Mouse (Mus musculus) kidney, embryonic 15.5 days (tissue): ENCODE measurements around the gene Aplp1. TPM values are rescaled to one million over a fixed set of nuclear protein-coding genes. Genes with fewer than 3 reads are reported as not detected.
A peak's percentile ranks its signal among the peaks of the same experiment; 100 is the strongest.

Experiments
- ATAC-seq: fragments of 200-750 bp; cut with Nextera tagmentation; replicated peaks from 2 replicates; pipeline ENCODE4 v1.8.0; 2017; ENCODE audit warnings: moderate TSS enrichment; ENCODE audit not compliant: low FRiP score
- H3K27ac ChIP-seq: fragments of 300-500 bp; sonication (generic); 2 replicates; pipeline ENCODE4 v1.5.1; 2015; ENCODE audit warnings: mild to moderate bottlenecking, inconsistent platforms
- H3K27me3 ChIP-seq: fragments of 300-500 bp; sonication (generic); 2 replicates; pipeline ENCODE4 v1.6.1; 2015; ENCODE audit warnings: inconsistent platforms
- H3K36me3 ChIP-seq: fragments of 300-500 bp; sonication (generic); 2 replicates; pipeline ENCODE4 v1.6.1; 2015; ENCODE audit warnings: inconsistent platforms
- H3K4me1 ChIP-seq: fragments of 300-500 bp; sonication (generic); 2 replicates; pipeline ENCODE4 v1.6.1; 2015; ENCODE audit warnings: inconsistent platforms
- H3K4me2 ChIP-seq: fragments of 300-500 bp; sonication (generic); 2 replicates; pipeline ENCODE4 v1.6.1; 2015; ENCODE audit warnings: moderate library complexity, mild to moderate bottlenecking, inconsistent platforms
- H3K4me3 ChIP-seq: fragments of 300-500 bp; sonication (generic); replicated peaks from 2 replicates; pipeline ENCODE4 v1.5.1; 2015; ENCODE audit warnings: mild to moderate bottlenecking, inconsistent platforms
- H3K9ac ChIP-seq: fragments of 300-500 bp; sonication (generic); 2 replicates; pipeline ENCODE4 v1.6.1; 2015; ENCODE audit warnings: mild to moderate bottlenecking, inconsistent platforms
- H3K9me3 ChIP-seq: fragments of 300-500 bp; sonication (generic); replicated peaks from 2 replicates; pipeline ENCODE4 v1.6.1; 2016; ENCODE audit warnings: inconsistent platforms
- WGBS: fragments of 180-500 bp; shearing (Covaris S2); methylation state at CpG from one replicate; pipeline ENCODE4 v1.1.7; 2015; ENCODE audit warnings: mixed read lengths; 5-methylcytosine and 5-hydroxymethylcytosine counted together
- polyA plus RNA-seq: library from polyadenylated mRNA; unstranded; fragments of >200 nt; fragmentation: Nextera tagmentation; extraction: Ambion mirVana; gene quantifications from 2 replicates; pipeline ENCODE4 v1.2.1, GENCODE M21; 2015

Gene Aplp1
- polyA plus RNA-seq, 1 experiment from 2014 or later, result 28.6 TPM

DNA sequence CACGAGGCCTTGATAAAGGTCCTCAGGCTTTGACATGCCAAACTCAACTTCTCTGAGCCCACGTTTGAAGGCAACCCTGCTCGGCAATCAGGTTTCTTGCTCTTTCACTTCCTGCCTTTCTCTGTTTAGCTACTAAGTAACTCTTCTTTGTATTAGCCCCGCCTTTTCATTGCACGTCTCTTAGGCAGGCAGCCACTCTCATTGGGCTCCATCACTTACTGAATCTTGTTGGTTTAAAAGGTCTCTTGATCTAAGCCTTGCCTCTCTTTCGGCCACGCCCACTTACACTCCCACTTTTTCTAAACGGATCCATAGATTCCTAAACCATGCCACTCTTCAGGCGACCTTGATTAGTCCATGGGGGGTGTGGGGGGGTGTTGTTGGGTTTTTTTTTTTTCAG is 1.6 kb downstream of the Aplp1 start:
- Histone ChIP-seq H3K36me3 (no peaks in the 10 kb centered on the region), H3K4me2 (peak overlapping the region; percentile 93), H3K27me3 (peaks cover 43% of the 10 kb centered on the region), H3K9ac (no peak overlapping the region), H3K27ac (no peak overlapping the region), H3K9me3 (peaks cover 6% of the 10 kb centered on the region; the same call in 1 of the 2 replicates), H3K4me3 (peak overlapping the region; percentile 70; the same call in 1 of the 2 replicates), H3K4me1 (peaks cover 34% of the 10 kb centered on the region)
- 23% methylated on average over 9 of the region's 9 CpGs for WGBS
- no peak for ATAC-seq

DNA sequence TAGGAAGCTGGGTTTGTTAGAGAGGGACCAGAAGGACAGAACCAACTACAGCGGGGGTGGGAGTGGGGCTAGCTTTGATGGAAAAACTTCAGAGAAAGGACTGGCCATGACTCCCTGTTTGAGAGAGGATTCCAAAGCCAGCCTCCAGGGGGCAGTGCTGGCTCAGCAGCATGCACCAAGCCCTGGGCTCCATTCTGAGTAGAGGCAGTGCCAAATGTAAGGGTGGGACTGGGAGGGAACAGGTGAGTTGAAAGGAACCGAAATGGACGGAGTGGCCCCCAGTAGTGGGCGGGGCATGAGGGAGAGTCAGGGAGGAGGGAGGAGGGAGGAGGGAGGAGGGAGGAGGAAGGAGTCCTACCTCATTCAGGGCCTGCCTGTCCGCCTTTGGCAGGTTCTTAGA is 4.6 kb downstream of the Aplp1 start:
- no peak overlapping the region for H3K4me3 ChIP-seq
- H3K27me3 ChIP-seq, result peaks cover 50% of the 10 kb centered on the region
- WGBS, result 26% methylated on average over 3 of the region's 5 CpGs
- H3K27ac ChIP-seq, result no peak overlapping the region
- H3K4me2 ChIP-seq, result no peak overlapping the region
- no peak overlapping the region for H3K9ac ChIP-seq
- peaks cover 31% of the 10 kb centered on the region for H3K4me1 ChIP-seq
- H3K9me3 ChIP-seq, result no peaks in the 10 kb centered on the region
- ATAC-seq, result no peak
- no peaks in the 10 kb centered on the region for H3K36me3 ChIP-seq

DNA sequence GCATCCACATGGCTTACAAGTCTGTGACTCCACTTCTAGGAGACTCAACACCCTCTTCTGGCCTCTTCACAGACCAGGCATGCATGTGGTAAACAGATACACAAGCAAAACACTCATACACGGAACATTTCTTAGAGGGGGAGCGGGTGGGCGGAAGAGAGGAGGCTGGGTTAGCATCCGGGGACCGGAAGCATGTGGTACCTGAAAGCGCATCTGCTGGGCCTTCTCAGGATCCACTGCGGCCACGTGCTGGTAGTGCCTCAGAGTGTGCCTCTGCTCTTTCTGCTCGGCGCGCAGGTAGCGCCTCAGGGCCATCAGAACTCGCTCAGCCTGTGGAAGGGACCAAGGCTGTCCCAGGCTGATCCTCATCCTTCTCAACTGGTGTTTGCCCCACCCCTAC is 5.6 kb downstream of the Aplp1 start:
- ATAC-seq, result no peak
- peaks cover 49% of the 10 kb centered on the region for H3K27me3 ChIP-seq
- 83% methylated on average over 13 of the region's 13 CpGs for WGBS
- H3K4me2 ChIP-seq, result no peak overlapping the region
- H3K4me1 ChIP-seq, result peaks cover 23% of the 10 kb centered on the region
- no peaks in the 10 kb centered on the region for H3K36me3 ChIP-seq
- no peak overlapping the region for H3K4me3 ChIP-seq
- no peaks in the 10 kb centered on the region for H3K9me3 ChIP-seq
- H3K27ac ChIP-seq, result no peak overlapping the region
- H3K9ac ChIP-seq, result no peak overlapping the region

DNA sequence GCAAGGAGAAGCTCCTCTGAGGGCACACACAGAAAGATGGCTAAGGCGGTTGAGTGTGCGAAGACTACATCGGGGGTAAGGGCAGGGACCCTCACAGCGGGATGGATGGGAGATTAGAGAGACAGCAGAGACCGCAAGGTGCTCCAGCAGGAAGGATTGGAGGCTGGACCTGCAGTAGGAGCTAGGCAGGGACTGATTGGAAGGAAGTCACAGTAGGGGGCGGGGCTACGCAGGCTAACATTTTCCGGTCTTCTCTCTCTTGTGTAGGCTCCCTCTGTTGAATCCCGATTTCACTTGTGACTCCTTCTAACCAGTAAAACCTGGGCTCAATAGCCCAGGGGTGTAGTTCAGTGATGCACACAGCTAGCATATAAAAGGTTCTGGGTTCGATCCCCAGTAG is 8.5 kb downstream of the Aplp1 start:
- no peak for ATAC-seq
- Histone ChIP-seq H3K9ac (no peak overlapping the region), H3K9me3 (no peaks in the 10 kb centered on the region), H3K4me2 (no peak overlapping the region), H3K4me3 (no peak overlapping the region), H3K4me1 (peaks cover 3% of the 10 kb centered on the region), H3K27me3 (peaks cover 38% of the 10 kb centered on the region), H3K36me3 (no peaks in the 10 kb centered on the region), H3K27ac (no peak overlapping the region)
- WGBS, result 16% methylated on average over 10 of the region's 10 CpGs

DNA sequence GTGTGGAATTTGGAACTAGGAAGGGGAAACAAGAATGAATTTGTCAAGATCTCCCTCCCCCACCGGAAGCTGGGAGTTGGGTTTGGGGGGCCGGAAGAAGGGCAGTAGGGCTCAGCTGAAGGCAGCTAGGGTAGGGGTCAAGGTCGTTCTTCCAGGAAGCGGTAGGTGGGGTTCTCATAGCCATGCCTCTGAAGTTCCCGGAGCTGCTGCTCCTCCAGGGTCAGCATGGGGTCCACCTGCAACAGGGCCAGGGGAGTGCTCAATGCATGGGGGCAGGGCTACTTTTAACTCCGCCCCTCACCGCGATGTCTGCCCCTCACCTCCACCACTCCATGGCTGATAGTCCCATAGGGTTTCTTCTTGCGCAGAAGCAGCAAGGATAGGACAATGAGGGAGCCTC is 10.2 kb downstream of the Aplp1 start:
- Histone ChIP-seq H3K27ac (no peak overlapping the region), H3K36me3 (no peaks in the 10 kb centered on the region), H3K4me3 (no peak overlapping the region), H3K27me3 (peaks cover 37% of the 10 kb centered on the region), H3K9me3 (no peaks in the 10 kb centered on the region), H3K4me2 (no peak overlapping the region), H3K9ac (no peak overlapping the region), H3K4me1 (no peaks in the 10 kb centered on the region)
- ATAC-seq, result no peak
- 41% methylated on average over 9 of the region's 9 CpGs for WGBS

DNA sequence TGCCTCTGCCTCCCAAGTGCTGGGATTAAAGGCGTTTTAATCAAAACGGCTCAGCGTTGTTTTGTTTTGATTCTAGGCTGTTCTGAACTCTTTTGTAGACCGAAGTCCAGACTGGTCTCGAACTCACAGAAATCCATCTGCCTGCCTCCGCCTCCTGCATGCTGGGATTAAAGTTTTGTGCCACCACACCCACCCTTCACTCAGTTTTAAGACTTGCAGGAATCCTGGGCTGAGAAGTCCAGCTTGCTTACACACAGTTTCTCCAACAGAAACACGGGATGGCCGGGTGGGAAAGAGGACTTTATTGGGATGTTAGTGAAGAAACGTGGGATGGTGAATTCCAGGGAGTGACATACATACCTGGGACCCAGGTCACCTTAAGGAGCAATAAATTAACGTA is 10.6 kb downstream of the Aplp1 start:
- no peak overlapping the region for H3K4me2 ChIP-seq
- no peak for ATAC-seq
- 69% methylated on average over 10 of the region's 10 CpGs for WGBS
- H3K9ac ChIP-seq, result no peak overlapping the region
- H3K27me3 ChIP-seq, result peaks cover 33% of the 10 kb centered on the region
- no peaks in the 10 kb centered on the region for H3K36me3 ChIP-seq
- no peaks in the 10 kb centered on the region for H3K9me3 ChIP-seq
- no peak overlapping the region for H3K4me3 ChIP-seq
- H3K4me1 ChIP-seq, result no peaks in the 10 kb centered on the region
- no peak overlapping the region for H3K27ac ChIP-seq

DNA sequence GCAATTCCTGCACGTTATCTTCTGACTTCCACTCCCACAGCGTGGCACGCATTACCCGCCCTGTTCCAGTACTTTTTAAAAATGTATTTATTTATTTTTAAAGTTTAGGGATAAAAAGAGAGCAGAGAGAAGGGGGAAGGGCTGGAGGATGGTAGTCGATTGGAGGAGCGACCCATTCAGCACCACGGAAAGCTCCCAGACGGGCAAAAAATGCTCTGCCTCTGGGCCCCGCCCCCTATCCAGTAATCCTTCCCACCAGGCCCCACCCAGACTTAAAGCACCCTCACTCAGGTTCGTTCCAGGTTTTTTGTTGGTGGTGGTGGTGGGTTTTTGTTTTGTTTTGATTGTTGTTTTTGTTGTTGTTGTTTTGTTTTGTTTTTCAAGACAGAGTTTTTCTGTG is 11.1 kb downstream of the Aplp1 start:
- ATAC-seq, result no peak
- H3K9ac ChIP-seq, result no peak overlapping the region
- no peaks in the 10 kb centered on the region for H3K9me3 ChIP-seq
- no peak overlapping the region for H3K4me2 ChIP-seq
- H3K4me3 ChIP-seq, result no peak overlapping the region
- H3K27ac ChIP-seq, result no peak overlapping the region
- WGBS, result 1% methylated on average over 10 of the region's 10 CpGs
- H3K27me3 ChIP-seq, result peaks cover 29% of the 10 kb centered on the region
- H3K4me1 ChIP-seq, result no peaks in the 10 kb centered on the region
- H3K36me3 ChIP-seq, result no peaks in the 10 kb centered on the region

DNA sequence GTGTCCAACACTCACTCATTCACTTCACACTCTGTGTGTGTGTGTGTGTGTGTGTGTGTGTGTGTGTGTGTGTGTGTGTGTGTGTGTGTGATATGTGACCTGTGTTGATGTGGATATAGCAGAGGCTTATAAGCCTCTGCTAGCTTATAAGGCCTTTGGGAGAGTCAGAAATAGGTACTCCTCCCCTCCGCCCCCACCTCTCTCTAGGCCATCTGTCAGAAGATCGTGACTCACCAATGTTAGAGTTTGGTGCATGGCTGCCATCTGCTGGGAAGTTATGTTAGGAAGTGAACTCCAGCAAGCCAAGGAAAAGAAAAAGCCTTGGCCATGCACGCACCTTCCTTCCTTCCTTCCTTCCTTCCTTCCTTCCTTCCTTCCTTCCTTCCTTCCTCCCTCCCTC is 13.5 kb downstream of the Aplp1 start:
- Histone ChIP-seq H3K4me2 (no peak overlapping the region), H3K36me3 (peaks cover 3% of the 10 kb centered on the region; the same call in 1 of the 2 replicates), H3K4me3 (no peak overlapping the region), H3K9ac (no peak overlapping the region), H3K4me1 (no peaks in the 10 kb centered on the region), H3K27ac (no peak overlapping the region), H3K9me3 (no peaks in the 10 kb centered on the region), H3K27me3 (peaks cover 21% of the 10 kb centered on the region)
- ATAC-seq, result no peak
- WGBS, result 19% methylated on average over 3 of the region's 3 CpGs

DNA sequence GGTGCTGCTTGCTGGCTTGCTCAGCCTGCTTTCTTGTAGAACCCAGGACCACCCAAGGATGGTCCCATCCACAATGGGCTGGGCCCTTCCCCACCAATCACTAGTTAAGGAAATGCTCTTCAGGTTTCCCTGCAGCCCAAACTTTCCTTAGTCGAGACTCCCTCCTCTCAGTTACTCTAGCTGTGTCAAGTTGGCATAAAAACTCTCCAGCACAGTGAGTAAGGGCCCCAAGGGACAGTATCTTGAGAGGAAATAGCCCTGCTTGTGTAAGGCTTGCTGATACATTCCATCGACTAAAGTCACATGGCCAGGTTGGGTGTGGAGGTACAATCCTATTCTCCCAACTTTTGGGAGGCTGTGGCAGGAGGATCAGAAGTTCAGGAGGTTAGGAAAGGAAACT is 15.1 kb downstream of the Aplp1 start:
- Histone ChIP-seq H3K27ac (no peak overlapping the region), H3K4me3 (no peak overlapping the region), H3K9me3 (no peaks in the 10 kb centered on the region), H3K4me2 (no peak overlapping the region), H3K4me1 (no peaks in the 10 kb centered on the region), H3K27me3 (peaks cover 6% of the 10 kb centered on the region), H3K9ac (no peak overlapping the region), H3K36me3 (peaks cover 13% of the 10 kb centered on the region)
- ATAC-seq, result no peak
- 42% methylated on average over 2 of the region's 2 CpGs for WGBS

DNA sequence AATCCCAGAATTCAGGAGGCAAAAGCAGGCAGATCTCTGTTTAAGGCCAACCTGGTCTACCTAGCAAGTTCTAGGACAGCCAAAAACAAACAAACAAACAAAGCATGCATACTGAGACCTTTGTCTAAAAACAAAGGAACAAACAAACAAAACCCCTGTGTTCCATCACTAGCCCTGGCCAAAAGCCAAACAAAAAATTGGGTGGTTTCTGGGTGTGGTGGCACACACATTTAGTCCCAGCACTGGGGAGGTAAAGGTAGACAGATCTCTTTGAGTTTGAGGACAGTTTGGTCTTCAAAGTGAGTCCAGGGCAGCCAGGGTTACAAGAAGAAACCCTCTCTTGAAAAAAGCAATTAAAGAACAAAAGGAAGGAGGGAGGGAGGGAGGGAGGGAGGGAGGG is 16.0 kb downstream of the Aplp1 start:
- Histone ChIP-seq H3K27me3 (peaks cover 4% of the 10 kb centered on the region; the same call in 1 of the 2 replicates), H3K36me3 (peaks cover 15% of the 10 kb centered on the region), H3K4me1 (no peaks in the 10 kb centered on the region), H3K9me3 (no peaks in the 10 kb centered on the region), H3K4me3 (no peak overlapping the region), H3K4me2 (no peak overlapping the region), H3K27ac (no peak overlapping the region), H3K9ac (no peak overlapping the region)
- ATAC-seq, result no peak

DNA sequence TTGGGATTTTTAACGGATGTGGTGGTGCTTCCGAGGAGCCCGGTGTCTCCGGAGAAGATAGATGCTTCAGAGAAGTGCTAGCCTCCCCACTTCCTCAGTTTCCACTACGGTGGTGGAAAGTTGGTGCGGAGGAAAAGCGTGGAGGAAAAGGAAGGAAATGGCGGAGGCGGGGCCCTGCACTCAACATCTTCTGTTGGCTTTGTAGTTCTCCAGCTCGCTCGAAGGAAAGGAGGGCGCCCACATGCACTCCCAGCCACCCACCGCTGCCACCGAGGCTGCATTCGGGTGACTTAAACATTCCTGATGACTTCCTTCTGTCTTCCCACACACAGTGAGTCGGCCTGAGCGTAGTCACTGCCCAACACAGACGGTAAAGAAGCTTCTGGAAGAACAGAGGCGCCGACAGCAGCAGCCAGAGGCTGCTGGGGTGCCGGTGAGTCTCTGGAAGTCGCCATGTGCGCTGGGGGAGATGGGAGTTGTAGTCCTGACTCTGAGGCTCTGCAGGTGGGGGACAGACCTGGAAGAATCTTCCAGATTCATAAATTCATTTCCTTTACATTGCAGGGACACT is 22.2 kb downstream of the Aplp1 start:
- H3K27me3 ChIP-seq, result 0 out of 2 replicates have a peak, but pooled peaks cover 9% of the 10 kb centered on the region
- peak overlapping the region; percentile 57 for H3K9ac ChIP-seq
- H3K9me3 ChIP-seq, result peaks cover 6% of the 10 kb centered on the region; the same call in 1 of the 2 replicates
- H3K36me3 ChIP-seq, result peaks cover 15% of the 10 kb centered on the region
- peaks cover 24% of the 10 kb centered on the region for H3K4me1 ChIP-seq
- H3K4me3 ChIP-seq, result peak overlapping the region; percentile 64
- ATAC-seq, result no peak
- peak overlapping the region; percentile 97 for H3K4me2 ChIP-seq
- 35% methylated on average over 23 of the region's 23 CpGs for WGBS
- H3K27ac ChIP-seq, result peak overlapping the region; percentile 74

DNA sequence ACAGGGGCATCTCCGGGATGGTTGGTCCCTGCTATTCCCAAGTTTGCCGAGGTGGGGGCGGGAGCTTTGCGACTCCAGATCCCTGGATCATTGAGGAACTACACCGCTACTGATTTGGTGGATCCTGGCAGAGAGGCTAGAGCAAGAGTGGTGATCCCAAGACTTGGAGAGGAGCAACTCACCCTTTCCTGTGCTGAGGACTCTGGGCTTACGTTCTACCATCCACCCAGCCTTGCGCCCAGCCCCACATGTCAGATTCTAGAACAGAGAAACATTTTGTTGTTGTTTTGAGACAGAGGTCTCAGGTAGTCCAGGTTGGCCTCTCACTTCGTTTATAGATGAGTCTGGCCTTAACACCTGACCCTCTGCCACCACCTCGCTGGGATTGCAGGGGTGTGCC is 22.8 kb downstream of the Aplp1 start:
- peak overlapping the region; percentile 97 for H3K4me2 ChIP-seq
- 10% methylated on average over 9 of the region's 9 CpGs for WGBS
- H3K27ac ChIP-seq, result peak overlapping the region; percentile 74
- 0 out of 2 replicates have a peak, but pooled peaks cover 9% of the 10 kb centered on the region for H3K27me3 ChIP-seq
- peak; percentile 41 for ATAC-seq
- peaks cover 24% of the 10 kb centered on the region for H3K4me1 ChIP-seq
- H3K4me3 ChIP-seq, result peak overlapping the region; percentile 64
- peak overlapping the region; percentile 57 for H3K9ac ChIP-seq
- H3K9me3 ChIP-seq, result peaks cover 6% of the 10 kb centered on the region; the same call in 1 of the 2 replicates
- H3K36me3 ChIP-seq, result peaks cover 15% of the 10 kb centered on the region

DNA sequence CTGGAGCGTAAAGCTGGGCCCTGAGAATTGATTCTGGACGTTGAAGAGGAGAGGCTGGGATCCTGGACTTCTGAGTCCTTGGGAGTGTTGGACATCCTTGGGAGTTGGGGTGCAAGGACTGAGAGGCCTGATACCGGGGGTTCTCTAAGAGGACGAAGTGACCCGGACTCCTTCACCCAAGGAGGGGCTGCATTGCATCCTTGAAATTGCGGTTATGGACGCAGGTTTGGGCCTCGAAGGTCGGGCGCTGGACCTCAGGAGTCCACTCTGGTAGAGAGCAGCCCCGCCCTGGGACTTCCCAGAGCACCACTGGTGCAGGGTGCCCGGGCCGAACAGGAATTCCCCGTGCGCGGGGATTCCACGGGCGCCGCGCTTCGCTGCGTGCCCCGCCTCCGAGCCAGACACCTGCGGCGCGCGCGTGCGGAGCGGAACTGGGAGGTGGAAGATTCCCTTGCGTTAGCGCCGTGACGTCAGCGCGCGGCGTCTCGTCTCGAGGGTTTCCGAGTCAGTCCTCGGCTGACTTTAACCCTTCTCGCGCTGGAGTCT is 23.4 kb downstream of the Aplp1 start:
- Histone ChIP-seq H3K27me3 (0 out of 2 replicates have a peak, but pooled peaks cover 9% of the 10 kb centered on the region), H3K9me3 (peaks cover 6% of the 10 kb centered on the region; the same call in 1 of the 2 replicates), H3K27ac (peak overlapping the region; percentile 74), H3K4me1 (peaks cover 24% of the 10 kb centered on the region), H3K36me3 (peaks cover 13% of the 10 kb centered on the region), H3K4me3 (peak overlapping the region; percentile 64), H3K9ac (peak overlapping the region; percentile 57), H3K4me2 (peak overlapping the region; percentile 97)
- under 1% methylated on average over 45 of the region's 45 CpGs for whole genome bisulfite sequencing
- peak; percentile 78 for ATAC-seq
